Mouse (Mus musculus) forebrain, embryonic 13.5 days (tissue): ENCODE measurements around the gene Acbd4. TPM values are rescaled to one million over a fixed set of nuclear protein-coding genes. Genes with fewer than 3 reads are reported as not detected.
A peak's percentile ranks its signal among the peaks of the same experiment; 100 is the strongest.

Experiments used
- ATAC-seq: fragments of 200-750 bp; cut with Nextera tagmentation; 2 replicates; pipeline ENCODE4 v1.8.0; 2017
- H3K27ac ChIP-seq: fragments of 300-500 bp; sonication (generic); 2 replicates; pipeline ENCODE4 v1.5.1; 2015; ENCODE audit warnings: inconsistent platforms, mild to moderate bottlenecking, moderate library complexity
- H3K27me3 ChIP-seq: fragments of 300-500 bp; sonication (generic); 2 replicates; pipeline ENCODE4 v1.6.1; 2015; ENCODE audit warnings: mild to moderate bottlenecking, inconsistent platforms
- H3K36me3 ChIP-seq: fragments of 300-500 bp; sonication (generic); 2 replicates; pipeline ENCODE4 v1.6.1; 2015; ENCODE audit warnings: mild to moderate bottlenecking, inconsistent platforms; ENCODE audit not compliant: poor library complexity, severe bottlenecking
- H3K4me1 ChIP-seq: fragments of 300-500 bp; sonication (generic); 2 replicates; pipeline ENCODE4 v1.6.1; 2015; ENCODE audit warnings: inconsistent platforms
- H3K4me2 ChIP-seq: fragments of 300-500 bp; sonication (generic); 2 replicates; pipeline ENCODE4 v1.6.1; 2015; ENCODE audit warnings: inconsistent platforms, mild to moderate bottlenecking, moderate library complexity
- H3K4me3 ChIP-seq: fragments of 300-500 bp; sonication (generic); 2 replicates; pipeline ENCODE4 v1.5.1; 2015; ENCODE audit warnings: mild to moderate bottlenecking, inconsistent platforms
- H3K9ac ChIP-seq: fragments of 300-500 bp; sonication (generic); 2 replicates; pipeline ENCODE4 v1.6.1; 2015; ENCODE audit warnings: mild to moderate bottlenecking, inconsistent platforms
- H3K9me3 ChIP-seq: fragments of 300-500 bp; sonication (generic); replicated peaks from 2 replicates; pipeline ENCODE4 v1.6.1; 2016; ENCODE audit warnings: inconsistent platforms
- WGBS: fragments of 180-500 bp; shearing (Covaris S2); methylation state at CpG from one replicate; pipeline ENCODE4 v1.1.7; 2015; 5-methylcytosine and 5-hydroxymethylcytosine counted together
- polyA plus RNA-seq: library from polyadenylated mRNA; unstranded; fragments of >200 nt; fragmentation: Nextera tagmentation; extraction: Ambion mirVana; gene quantifications from 2 replicates; pipeline ENCODE4 v1.2.1, GENCODE M21; 2015

The Acbd4 gene
- polyA plus RNA-seq, 1 experiment from 2014 or later: 8.1 TPM

- peaks cover 20% of the 10 kb centered on the region for H3K27me3 ChIP-seq
- WGBS: 57% methylated on average over 9 of the region's 9 CpGs
- H3K4me2 ChIP-seq: no peak overlapping the region
- H3K4me1 ChIP-seq: peaks cover 11% of the 10 kb centered on the region
- ATAC-seq: no peak
- H3K36me3 ChIP-seq: no peaks in the 10 kb centered on the region
- no peaks in the 10 kb centered on the region for H3K9me3 ChIP-seq
- H3K9ac ChIP-seq: no peak overlapping the region
- no peak overlapping the region for H3K4me3 ChIP-seq
- no peak overlapping the region for H3K27ac ChIP-seq
These were observed 6.3 kb upstream of the Acbd4 start for GRCm38 (mm10) chr11:103095107-103095670.

- Histone ChIP-seq H3K4me1 (peaks cover 11% of the 10 kb centered on the region), H3K27ac (no peak overlapping the region), H3K4me3 (no peak overlapping the region), H3K9me3 (no peaks in the 10 kb centered on the region), H3K27me3 (peaks cover 27% of the 10 kb centered on the region), H3K9ac (no peak overlapping the region), H3K4me2 (no peak overlapping the region), H3K36me3 (no peaks in the 10 kb centered on the region)
- WGBS: 89% methylated on average over 6 of the region's 6 CpGs
- ATAC-seq: no peak
These were observed 5.7 kb upstream of the Acbd4 start for GRCm38 (mm10) chr11:103095801-103096200.

GRCm38 (mm10) chr11:103096979-103097894 lies 4.2 kb upstream of the Acbd4 start:
- H3K27ac ChIP-seq: no peak overlapping the region
- H3K4me1 ChIP-seq: peaks cover 25% of the 10 kb centered on the region
- H3K36me3 ChIP-seq: no peaks in the 10 kb centered on the region
- WGBS: 22% methylated on average over 22 of the region's 22 CpGs
- H3K27me3 ChIP-seq: peaks cover 41% of the 10 kb centered on the region
- H3K4me2 ChIP-seq: no peak overlapping the region
- H3K9me3 ChIP-seq: no peaks in the 10 kb centered on the region
- no peak for ATAC-seq
- H3K4me3 ChIP-seq: no peak overlapping the region
- no peak overlapping the region for H3K9ac ChIP-seq

- Histone ChIP-seq H3K27ac (no peak overlapping the region), H3K27me3 (peaks cover 43% of the 10 kb centered on the region), H3K4me2 (no peak overlapping the region), H3K4me3 (no peak overlapping the region), H3K9me3 (no peaks in the 10 kb centered on the region), H3K9ac (no peak overlapping the region), H3K4me1 (peaks cover 33% of the 10 kb centered on the region), H3K36me3 (no peaks in the 10 kb centered on the region)
- no peak for ATAC-seq
- 63% methylated on average over 11 of the region's 11 CpGs for WGBS
These were observed 2.8 kb upstream of the Acbd4 start for GRCm38 (mm10) chr11:103098531-103099190.

GRCm38 (mm10) chr11:103099352-103099940 lies 2.0 kb upstream of the Acbd4 start:
- peaks cover 51% of the 10 kb centered on the region for H3K27me3 ChIP-seq
- ATAC-seq: no peak
- WGBS: 59% methylated on average over 12 of the region's 12 CpGs

GRCm38 (mm10) chr11:103100361-103100760 lies 1.1 kb upstream of the Acbd4 start:
- no peak overlapping the region for H3K4me2 ChIP-seq
- H3K36me3 ChIP-seq: no peaks in the 10 kb centered on the region
- 76% methylated on average over 8 of the region's 8 CpGs for WGBS
- H3K27ac ChIP-seq: no peak overlapping the region
- no peaks in the 10 kb centered on the region for H3K9me3 ChIP-seq
- no peak overlapping the region for H3K9ac ChIP-seq
- peaks cover 56% of the 10 kb centered on the region for H3K27me3 ChIP-seq
- no peak for ATAC-seq
- peaks cover 33% of the 10 kb centered on the region for H3K4me1 ChIP-seq
- no peak overlapping the region for H3K4me3 ChIP-seq

More at GRCm38 (mm10) chr11:103099352-103099940, 2.0 kb upstream of the Acbd4 start:
- Histone ChIP-seq H3K4me3 (no peak overlapping the region), H3K4me1 (peaks cover 33% of the 10 kb centered on the region), H3K9ac (no peak overlapping the region), H3K4me2 (no peak overlapping the region), H3K9me3 (no peaks in the 10 kb centered on the region), H3K27ac (no peak overlapping the region), H3K36me3 (no peaks in the 10 kb centered on the region)

GRCm38 (mm10) chr11:103101866-103102501 lies 502 bp downstream of the Acbd4 start:
- under 1% methylated on average over 30 of the region's 30 CpGs for WGBS
- H3K9me3 ChIP-seq: no peaks in the 10 kb centered on the region
- peak overlapping the region; percentile 51 for H3K9ac ChIP-seq
- H3K36me3 ChIP-seq: no peaks in the 10 kb centered on the region
- H3K4me3 ChIP-seq: peak overlapping the region; percentile 46
- H3K27me3 ChIP-seq: peaks cover 56% of the 10 kb centered on the region
- peak; percentile 32 for ATAC-seq
- peaks cover 33% of the 10 kb centered on the region for H3K4me1 ChIP-seq
- peak overlapping the region; percentile 78 for H3K4me2 ChIP-seq
- no peak overlapping the region for H3K27ac ChIP-seq

- Histone ChIP-seq H3K9me3 (no peaks in the 10 kb centered on the region), H3K27ac (no peak overlapping the region), H3K36me3 (no peaks in the 10 kb centered on the region), H3K4me3 (peak overlapping the region; percentile 46), H3K27me3 (peaks cover 56% of the 10 kb centered on the region), H3K4me1 (peaks cover 29% of the 10 kb centered on the region), H3K9ac (peak overlapping the region; percentile 28), H3K4me2 (peak overlapping the region; percentile 78)
- peak; percentile 90 for ATAC-seq
- under 1% methylated on average over 35 of the region's 35 CpGs for WGBS
These were observed 1.4 kb downstream of the Acbd4 start for GRCm38 (mm10) chr11:103102725-103103349.

GRCm38 (mm10) chr11:103103621-103104020 lies 2.1 kb downstream of the Acbd4 start:
- Histone ChIP-seq H3K9me3 (no peaks in the 10 kb centered on the region), H3K4me1 (peaks cover 26% of the 10 kb centered on the region), H3K36me3 (no peaks in the 10 kb centered on the region), H3K27me3 (peaks cover 52% of the 10 kb centered on the region), H3K4me3 (no peak overlapping the region; the same call in 1 of the 2 replicates), H3K27ac (no peak overlapping the region), H3K9ac (no peak overlapping the region), H3K4me2 (peak overlapping the region; percentile 78)
- ATAC-seq: no peak
- WGBS: 57% methylated on average over 8 of the region's 8 CpGs

GRCm38 (mm10) chr11:103104469-103104868 lies 3.0 kb downstream of the Acbd4 start:
- Histone ChIP-seq H3K9me3 (no peaks in the 10 kb centered on the region), H3K9ac (no peak overlapping the region), H3K27ac (no peak overlapping the region), H3K4me1 (peaks cover 22% of the 10 kb centered on the region), H3K27me3 (peaks cover 43% of the 10 kb centered on the region), H3K4me3 (no peak overlapping the region), H3K36me3 (no peaks in the 10 kb centered on the region), H3K4me2 (no peak overlapping the region)
- ATAC-seq: no peak
- 86% methylated on average over 7 of the region's 7 CpGs for WGBS

- H3K4me1 ChIP-seq: peaks cover 22% of the 10 kb centered on the region
- H3K27me3 ChIP-seq: peaks cover 35% of the 10 kb centered on the region
- no peak overlapping the region for H3K4me2 ChIP-seq
- no peak overlapping the region for H3K27ac ChIP-seq
- WGBS: 55% methylated on average over 13 of the region's 14 CpGs
- no peak overlapping the region for H3K4me3 ChIP-seq
- no peaks in the 10 kb centered on the region for H3K36me3 ChIP-seq
- ATAC-seq: no peak
- H3K9me3 ChIP-seq: no peaks in the 10 kb centered on the region
- no peak overlapping the region for H3K9ac ChIP-seq
These were observed 3.8 kb downstream of the Acbd4 start for GRCm38 (mm10) chr11:103105180-103105725.
